Mouse (Mus musculus) heart, postnatal 0 days (tissue): ENCODE measurements at regions not wholly inside any gene's neighbourhood (a gene's known extent, or its start where the extent isn't known, plus 50 kb on each side); places are given as distances from the start of the nearest gene placed in this dataset.
A peak's percentile ranks its signal among the peaks of the same experiment; 100 is the strongest.

Experiments
- ATAC-seq: fragments of 200-750 bp; cut with Nextera tagmentation; 2 replicates; pipeline ENCODE4 v1.8.0; 2017; ENCODE audit warnings: low read depth, moderate number of reproducible peaks, moderate library complexity; ENCODE audit not compliant: insufficient read depth
- DNase-seq: peaks from one replicate; pipeline ENCODE4 v3.0.0-alpha.2; 2016; ENCODE audit warnings: low spot score
- H3K27ac ChIP-seq: fragments of 300-500 bp; sonication (generic); 2 replicates; pipeline ENCODE4 v1.5.1; 2014; ENCODE audit warnings: low read depth, mild to moderate bottlenecking
- H3K27me3 ChIP-seq: fragments of 300-500 bp; sonication (generic); 2 replicates; pipeline ENCODE4 v1.6.1; 2014; ENCODE audit warnings: low read length, mixed read lengths; ENCODE audit not compliant: control insufficient read depth, insufficient read depth
- H3K36me3 ChIP-seq: fragments of 300-500 bp; sonication (generic); replicated peaks from 2 replicates; pipeline ENCODE4 v1.6.1; 2014; ENCODE audit warnings: low read length, mixed read lengths; ENCODE audit not compliant: control insufficient read depth, insufficient read depth
- H3K4me1 ChIP-seq: fragments of 300-500 bp; sonication (generic); 2 replicates; pipeline ENCODE4 v1.6.1; 2014; ENCODE audit warnings: antibody characterized with exemption; ENCODE audit not compliant: control insufficient read depth, insufficient read depth
- H3K4me2 ChIP-seq: fragments of 300-500 bp; sonication (generic); 2 replicates; pipeline ENCODE4 v1.6.1; 2014; ENCODE audit warnings: low read depth, mild to moderate bottlenecking, low read length, moderate library complexity
- H3K4me3 ChIP-seq: fragments of 300-500 bp; sonication (generic); 2 replicates; pipeline ENCODE4 v1.5.1; 2014; ENCODE audit warnings: low read depth, low read length
- H3K9ac ChIP-seq: fragments of 300-500 bp; sonication (generic); replicated peaks from 2 replicates; pipeline ENCODE4 v1.6.1; 2014; ENCODE audit warnings: low read depth, low read length, mixed read lengths
- H3K9me3 ChIP-seq: fragments of 300-500 bp; sonication (generic); replicated peaks from 2 replicates; pipeline ENCODE4 v1.6.1; 2016; ENCODE audit warnings: low read length; ENCODE audit not compliant: control insufficient read depth
- CTCF ChIP-seq: IDR thresholded peaks from 2 replicates; pipeline ENCODE4 v1.5.1; 2016; ENCODE audit warnings: antibody characterized with exemption, control low read depth, low read depth
- EP300 ChIP-seq: IDR thresholded peaks from 2 replicates; pipeline ENCODE4 v1.6.1; 2016; ENCODE audit warnings: antibody characterized with exemption, low read depth
- WGBS: fragments of 180-500 bp; shearing (Covaris S2); extraction: QIAGEN DNeasy Blood & Tissue Kit; methylation state at CpG from one replicate; pipeline ENCODE4 v1.1.7; 2014; 5-methylcytosine and 5-hydroxymethylcytosine counted together

- DNase-seq = no peak
- Histone ChIP-seq H3K27me3 (no peaks in the 10 kb centered on the region), H3K9me3 (no peaks in the 10 kb centered on the region), H3K36me3 (no peaks in the 10 kb centered on the region), H3K4me3 (no peak overlapping the region), H3K4me2 (no peak overlapping the region), H3K4me1 (no peaks in the 10 kb centered on the region), H3K9ac (no peak overlapping the region), H3K27ac (no peak overlapping the region)
- 56% methylated on average over 3 of the region's 3 CpGs for WGBS
- TF ChIP-seq EP300 = no peak
- no peak for TF ChIP-seq CTCF
- ATAC-seq = no peak
These were observed 287.9 kb upstream of the Atp11b start for GRCm38 (mm10) chr3:35465956-35466355.

- H3K27ac ChIP-seq = no peak overlapping the region
- ATAC-seq (no peak), DNase-seq (no peak)
- H3K27me3 ChIP-seq = no peaks in the 10 kb centered on the region
- no peaks in the 10 kb centered on the region for H3K36me3 ChIP-seq
- no peaks in the 10 kb centered on the region for H3K9me3 ChIP-seq
- no peak overlapping the region for H3K4me3 ChIP-seq
- H3K9ac ChIP-seq = no peak overlapping the region
- no peak overlapping the region for H3K4me2 ChIP-seq
- H3K4me1 ChIP-seq = no peaks in the 10 kb centered on the region
- WGBS = 79% methylated on average over 7 of the region's 7 CpGs
- TF ChIP-seq EP300 = no peak
- TF ChIP-seq CTCF = no peak
These were observed 280.6 kb upstream of the Atp11b start for GRCm38 (mm10) chr3:35473351-35473750.

- DNase-seq (no peak), ATAC-seq (no peak)
- Histone ChIP-seq H3K27me3 (no peaks in the 10 kb centered on the region), H3K4me3 (no peak overlapping the region), H3K4me1 (no peaks in the 10 kb centered on the region), H3K36me3 (no peaks in the 10 kb centered on the region), H3K9ac (no peak overlapping the region), H3K4me2 (no peak overlapping the region), H3K9me3 (no peaks in the 10 kb centered on the region), H3K27ac (no peak overlapping the region)
- TF ChIP-seq CTCF (no peak), EP300 (no peak)
- WGBS = 51% methylated on average over 6 of the region's 6 CpGs
These were observed 279.5 kb upstream of the Atp11b start for GRCm38 (mm10) chr3:35474361-35474760.

DNA sequence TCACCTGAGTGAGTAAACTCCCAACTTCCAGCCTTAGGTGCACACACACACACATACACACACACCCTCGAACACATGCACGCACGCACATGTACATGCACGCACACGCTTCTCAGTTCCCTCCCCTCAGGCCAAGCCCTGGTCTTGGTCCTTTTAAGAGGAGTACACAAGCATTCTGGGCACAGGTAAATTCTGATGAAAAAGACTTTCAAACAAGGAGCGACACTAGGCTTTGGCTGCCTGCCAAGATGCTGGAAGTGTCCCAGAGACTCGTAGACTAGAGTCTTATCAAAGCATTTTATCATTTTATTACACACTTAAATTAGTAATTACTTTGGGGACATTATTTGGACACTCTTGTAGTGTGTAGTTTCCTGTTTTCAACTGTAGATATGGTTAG is 278.6 kb upstream of the Atp11b start:
- no peak overlapping the region for H3K4me2 ChIP-seq
- 67% methylated on average over 7 of the region's 7 CpGs for WGBS
- no peaks in the 10 kb centered on the region for H3K36me3 ChIP-seq
- no peak overlapping the region for H3K4me3 ChIP-seq
- H3K27ac ChIP-seq = no peak overlapping the region
- no peaks in the 10 kb centered on the region for H3K4me1 ChIP-seq
- H3K9ac ChIP-seq = no peak overlapping the region
- H3K9me3 ChIP-seq = no peaks in the 10 kb centered on the region
- H3K27me3 ChIP-seq = no peaks in the 10 kb centered on the region
- DNase-seq (no peak), ATAC-seq (no peak)
- no peak for TF ChIP-seq CTCF
- TF ChIP-seq EP300 = no peak

DNA sequence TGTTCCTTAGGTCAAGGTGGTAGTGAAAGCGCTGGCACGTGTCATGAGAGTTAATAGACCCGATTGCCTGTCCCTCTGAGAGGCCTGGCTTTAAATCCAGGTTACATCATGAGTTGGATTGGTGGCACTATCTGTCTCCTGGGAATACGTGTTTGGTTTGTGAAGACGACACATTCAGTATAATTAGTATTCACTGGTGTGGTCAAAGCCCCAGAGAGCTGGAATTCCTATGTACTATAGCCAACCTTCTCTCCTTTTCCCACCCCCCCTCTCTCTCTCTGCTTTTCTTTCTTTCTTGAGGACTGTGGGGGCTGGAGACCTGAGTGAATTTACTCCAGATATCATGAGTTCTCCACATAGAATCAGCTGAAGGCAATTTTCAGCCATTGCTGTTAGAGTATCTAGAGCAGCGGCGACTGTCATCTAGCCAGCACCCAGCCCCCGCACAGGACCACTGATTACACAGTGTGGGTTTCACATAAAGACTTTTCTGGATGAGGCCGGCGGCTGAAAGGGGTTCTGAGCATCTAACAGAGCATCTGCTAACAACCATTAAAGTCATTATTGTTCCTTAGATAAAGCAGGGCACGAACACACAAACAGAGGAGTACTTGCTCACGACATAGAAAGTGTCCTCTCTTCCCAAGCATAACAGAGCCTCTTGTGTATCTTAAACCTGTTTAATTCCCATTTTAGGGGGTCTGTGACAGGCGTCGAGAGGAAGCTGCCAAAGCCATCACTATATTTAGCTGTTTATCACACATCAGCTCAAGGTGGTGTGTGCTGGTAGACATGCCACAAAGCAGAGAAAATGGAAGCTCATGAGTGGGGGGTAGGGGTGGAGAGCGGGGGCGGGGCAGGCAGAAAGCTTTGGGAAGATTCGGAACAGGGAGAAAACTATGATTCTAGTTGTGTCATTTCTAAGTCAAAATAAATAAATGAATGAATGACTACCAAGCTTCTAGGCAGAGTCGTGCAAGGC is 272.9 kb upstream of the Atp11b start:
- TF ChIP-seq EP300 = no peak
- no peak for TF ChIP-seq CTCF
- H3K36me3 ChIP-seq = no peaks in the 10 kb centered on the region
- H3K9me3 ChIP-seq = no peaks in the 10 kb centered on the region
- DNase-seq (no peak), ATAC-seq (no peak)
- peak overlapping the region; percentile 42; the same call in 1 of the 2 replicates for H3K4me2 ChIP-seq
- H3K27ac ChIP-seq = no peak overlapping the region
- 0 out of 2 replicates have a peak overlapping the region, but pooled peaks have one; percentile 19 for H3K4me3 ChIP-seq
- H3K9ac ChIP-seq = no peak overlapping the region
- H3K27me3 ChIP-seq = peaks cover 11% of the 10 kb centered on the region; the same call in 1 of the 2 replicates
- H3K4me1 ChIP-seq = no peaks in the 10 kb centered on the region
- 42% methylated on average over 18 of the region's 18 CpGs for WGBS
